Mouse (Mus musculus): Measurements from ENCODE around the gene Sorbs1. TPM values are rescaled to one million over a fixed set of nuclear protein-coding genes. Genes with fewer than 3 reads are reported as not detected.

Sorbs1 gene
- total RNA-seq, 2 experiments from 2014 or later = 141 to 154 TPM

DNA sequence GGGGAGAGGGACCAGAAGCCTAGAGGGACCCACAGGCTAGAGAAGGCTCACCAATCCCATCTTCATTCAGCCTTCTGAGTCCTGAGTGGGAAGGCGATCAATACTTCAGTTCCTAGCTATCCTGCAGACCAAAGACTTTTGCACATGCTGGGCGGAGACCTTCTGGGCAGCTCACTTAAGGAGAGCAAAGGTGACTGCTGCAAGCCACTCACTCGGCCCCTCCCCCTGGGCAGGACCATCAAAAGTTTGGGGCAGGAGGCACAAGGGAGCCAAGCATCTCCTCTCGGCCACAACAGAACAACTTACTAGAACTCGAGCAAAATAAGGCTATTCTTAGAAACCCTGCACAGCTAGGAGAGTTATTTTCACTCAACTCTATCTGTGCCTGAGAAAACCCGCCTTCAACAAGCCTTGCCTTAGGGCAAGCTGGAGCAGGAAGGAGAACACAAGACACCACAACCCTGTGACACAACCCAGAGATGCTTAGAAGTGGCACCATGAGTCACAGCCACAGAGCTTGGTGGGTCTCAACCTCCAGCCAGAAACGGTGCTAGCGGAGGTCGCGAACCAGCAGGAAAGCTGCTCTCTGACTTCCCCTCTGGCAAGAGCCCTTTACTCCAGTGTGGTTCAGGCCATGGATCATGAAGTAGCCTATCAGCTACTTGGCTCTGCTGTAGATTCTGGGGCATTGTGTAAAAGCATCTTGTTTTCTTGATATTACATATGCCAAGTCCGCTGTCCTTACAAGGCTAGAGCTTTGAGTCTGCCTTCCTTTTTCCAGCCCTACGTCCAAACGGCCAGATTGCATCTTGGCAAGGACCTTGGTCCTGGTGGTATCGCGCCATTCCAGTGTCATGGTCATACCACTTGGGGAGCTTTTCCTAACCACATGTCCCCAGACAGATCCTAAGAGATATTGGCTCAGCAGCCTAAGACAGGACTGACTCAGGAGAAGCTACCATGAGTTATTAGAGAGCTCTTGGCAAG, 156.8 kb downstream of the Sorbs1 start:
- DNase-seq = no peak
- intact Hi-C loops (cut with DNase I) = no loop called here

DNA sequence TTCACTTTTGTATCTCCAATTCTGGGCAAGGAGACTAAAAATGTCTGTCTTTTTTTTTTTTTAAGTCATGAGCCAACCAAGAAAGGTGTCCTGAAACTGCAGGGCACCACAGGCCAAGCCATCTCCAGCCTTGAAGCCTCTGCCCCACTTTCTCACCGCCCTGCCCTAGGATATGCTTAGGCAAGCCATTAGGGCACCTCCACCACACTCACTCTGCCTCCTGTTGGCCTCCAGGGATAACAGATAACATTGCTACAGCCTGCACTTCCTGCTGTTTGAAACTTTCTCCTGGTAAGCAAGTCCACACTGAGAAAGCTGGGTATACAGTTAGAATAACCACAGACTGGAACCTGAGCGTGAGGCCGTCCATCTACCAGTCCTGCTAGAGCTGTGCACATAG, 158.5 kb downstream of the Sorbs1 start:
- DNase-seq = no peak
- intact Hi-C loops (cut with DNase I) = no loop called here

DNA sequence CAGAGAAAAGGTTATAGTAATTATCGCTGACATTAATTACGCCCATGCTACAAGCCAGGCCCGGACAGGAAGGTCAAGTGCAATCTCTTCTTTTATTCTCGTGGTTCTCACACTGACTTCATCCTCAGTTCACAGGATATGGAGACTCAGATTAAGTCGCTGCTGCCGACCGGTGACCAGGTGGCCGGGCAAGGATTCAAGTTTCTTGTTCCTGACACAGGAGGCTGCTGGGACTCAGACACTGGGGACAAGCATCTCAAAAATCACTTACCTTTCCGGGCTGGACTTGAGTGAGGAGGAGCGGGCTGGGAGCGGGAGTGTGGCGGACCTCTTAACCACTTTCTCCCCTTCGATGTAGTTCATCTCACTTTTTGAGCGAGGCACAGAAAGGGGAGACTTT, 161.6 kb downstream of the Sorbs1 start:
- intact Hi-C loops (cut with DNase I) = no loop called here
- DNase-seq = no peak

DNA sequence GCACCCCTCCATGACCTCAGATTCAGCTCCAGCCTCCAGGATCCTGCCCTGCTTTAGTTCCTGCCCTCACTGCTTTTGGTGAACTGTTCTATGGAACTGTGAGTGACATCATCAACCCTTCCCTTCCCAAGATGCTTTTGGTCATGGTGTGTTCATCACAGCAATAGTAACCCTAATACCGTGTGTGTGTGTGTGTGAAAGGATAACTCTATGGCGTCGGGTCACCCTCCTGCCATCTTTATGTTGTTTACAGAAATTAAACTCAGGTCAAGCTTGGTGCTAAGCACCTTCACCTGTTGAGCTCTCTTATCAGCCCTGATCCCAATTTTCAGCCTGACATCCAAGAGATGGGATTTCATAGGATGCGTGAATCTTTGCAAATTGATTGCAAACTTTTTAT, 162.7 kb downstream of the Sorbs1 start:
- no peak for DNase-seq
- intact Hi-C loops (cut with DNase I) = no loop called here

DNA sequence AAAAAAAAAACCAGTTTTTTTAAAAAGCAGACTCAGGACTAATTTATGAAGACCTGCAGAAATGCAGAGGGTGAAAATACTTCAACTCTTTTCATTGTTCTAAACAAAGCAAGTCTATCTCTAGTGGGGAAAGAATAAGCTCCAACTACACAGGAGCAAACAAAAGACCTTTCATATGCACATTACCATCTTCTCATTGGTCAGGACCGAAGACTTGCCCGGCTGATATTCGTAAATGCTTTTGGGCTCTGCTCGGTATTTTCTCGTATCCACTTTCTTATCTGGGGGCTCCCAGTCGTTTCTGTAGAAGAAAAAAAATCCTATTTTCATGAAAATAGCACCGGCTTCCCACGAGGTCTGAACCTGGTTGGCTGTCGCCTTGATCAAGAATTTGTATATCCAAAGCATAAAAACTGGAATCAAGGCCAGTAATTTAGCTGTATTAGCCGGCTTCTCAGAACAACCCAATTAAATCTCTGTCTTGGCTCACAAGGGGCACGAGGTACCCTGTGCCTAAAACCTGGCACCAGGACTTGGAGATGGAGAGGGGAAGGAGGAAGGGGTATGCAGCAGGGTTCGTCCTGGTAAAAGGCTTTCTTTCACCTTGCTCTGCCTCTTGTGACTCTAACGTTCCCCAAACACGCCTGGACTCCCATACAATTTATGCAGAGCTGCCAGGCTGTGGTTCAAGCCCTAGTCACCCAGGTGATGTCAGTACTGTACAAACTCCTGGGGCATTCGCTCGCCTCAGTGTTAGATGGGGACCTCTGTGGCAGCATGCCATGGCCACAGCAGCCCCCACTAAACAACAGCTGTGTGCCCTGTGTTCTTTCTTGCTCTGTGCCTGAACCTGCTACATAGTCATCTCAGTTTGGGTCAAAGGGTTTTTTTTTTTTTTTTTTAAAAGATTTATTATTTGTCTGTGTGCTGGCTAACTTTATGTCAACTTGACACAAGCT, 163.6 kb downstream of the Sorbs1 start:
- intact Hi-C loops (cut with DNase I) = loop anchor here (5.0 kb wide), 1 partner anchor 197 kb away; no protein-coding TSS in a partner anchor

DNA sequence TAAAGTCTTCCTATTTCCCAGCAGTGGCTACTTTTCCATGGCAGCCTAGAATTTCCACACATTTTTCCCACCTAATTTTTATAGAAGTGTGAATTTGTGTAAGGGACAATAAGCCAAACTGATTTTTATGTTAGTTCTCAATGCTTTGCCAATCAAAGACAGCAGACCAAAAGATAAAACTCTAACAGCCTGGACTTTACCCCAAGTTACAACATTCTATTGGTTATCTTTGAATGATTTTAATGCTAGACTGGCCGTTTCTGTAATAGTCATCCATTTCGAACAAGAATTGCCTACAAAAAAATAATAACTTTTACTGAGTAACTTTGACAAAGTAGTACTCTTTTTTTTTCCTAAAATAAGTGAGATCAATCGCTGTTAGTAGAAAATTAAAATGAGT, 164.3 kb downstream of the Sorbs1 start:
- DNase-seq = no peak
- intact Hi-C loops (cut with DNase I) = loop anchor here (5.0 kb wide), 1 partner anchor 198 kb away; no protein-coding TSS in a partner anchor

More for the DNA sequence above, 163.6 kb downstream of the Sorbs1 start:
- no peak for DNase-seq

DNA sequence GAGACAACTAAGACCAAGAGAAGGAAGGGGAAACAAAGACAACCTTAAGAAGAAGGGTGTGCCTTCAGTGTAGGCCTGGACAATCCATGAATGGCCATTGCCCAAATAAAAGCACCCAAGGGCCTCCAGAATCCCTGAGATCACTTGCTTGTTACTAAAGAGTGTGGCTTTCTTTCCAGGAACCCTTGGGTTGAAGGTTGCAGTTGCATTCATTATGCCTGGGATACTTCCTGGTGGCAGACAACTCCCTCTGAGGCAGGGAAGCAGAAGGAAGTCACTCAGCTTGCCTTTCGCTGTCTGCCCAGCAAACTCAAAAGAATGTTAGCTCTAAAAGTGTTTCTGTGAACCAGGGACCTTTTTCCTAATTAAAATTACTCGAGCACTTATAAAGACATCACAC, 164.9 kb downstream of the Sorbs1 start:
- no peak for DNase-seq
- intact Hi-C loops (cut with DNase I) = loop anchor here (5.0 kb wide), 1 partner anchor 199 kb away; no protein-coding TSS in a partner anchor

DNA sequence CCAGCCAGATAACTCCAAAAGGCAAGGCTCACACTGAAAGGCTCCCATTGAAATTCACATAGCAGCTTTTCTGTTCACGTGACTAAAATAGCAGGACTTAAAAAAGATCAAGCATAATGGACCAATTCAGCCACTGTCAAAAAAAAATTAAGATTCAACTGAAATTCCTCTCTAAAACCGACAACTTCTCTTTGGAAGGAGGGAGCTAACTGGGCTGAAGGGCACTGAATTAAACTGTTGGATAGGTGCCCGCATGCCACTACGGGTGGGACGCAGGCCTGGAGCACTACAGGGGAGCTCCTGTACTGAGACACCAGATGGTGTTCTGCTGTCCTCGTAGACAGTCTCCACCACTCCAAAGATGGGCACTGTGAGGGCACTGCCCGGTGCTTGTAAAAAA, 165.4 kb downstream of the Sorbs1 start:
- DNase-seq = peak; percentile 87
- intact Hi-C loops (cut with DNase I) = loop anchor here (5.0 kb wide), 1 partner anchor 199 kb away; no protein-coding TSS in a partner anchor

DNA sequence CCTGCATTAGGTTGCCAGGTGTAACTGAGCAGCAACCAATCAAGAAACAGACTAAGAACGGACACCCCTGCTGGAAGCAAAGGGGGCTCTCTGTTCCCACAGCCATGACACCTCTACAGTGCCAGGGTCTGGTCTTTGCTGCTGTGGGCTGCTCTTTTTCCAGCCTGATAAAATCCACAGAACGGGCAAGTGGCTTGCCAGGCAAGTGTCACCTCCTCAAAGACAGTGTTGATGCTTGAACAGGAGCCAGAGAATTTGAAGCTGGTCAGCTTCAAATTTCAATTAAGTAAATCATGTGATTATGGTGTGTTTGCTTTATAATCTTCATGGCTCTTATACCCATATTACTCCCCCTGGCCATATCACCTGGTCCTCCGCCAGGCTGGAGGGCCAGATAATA, 166.7 kb downstream of the Sorbs1 start:
- intact Hi-C loops (cut with DNase I) = loop anchor here (5.0 kb wide), 1 partner anchor 200 kb away; no protein-coding TSS in a partner anchor
- DNase-seq = no peak

DNA sequence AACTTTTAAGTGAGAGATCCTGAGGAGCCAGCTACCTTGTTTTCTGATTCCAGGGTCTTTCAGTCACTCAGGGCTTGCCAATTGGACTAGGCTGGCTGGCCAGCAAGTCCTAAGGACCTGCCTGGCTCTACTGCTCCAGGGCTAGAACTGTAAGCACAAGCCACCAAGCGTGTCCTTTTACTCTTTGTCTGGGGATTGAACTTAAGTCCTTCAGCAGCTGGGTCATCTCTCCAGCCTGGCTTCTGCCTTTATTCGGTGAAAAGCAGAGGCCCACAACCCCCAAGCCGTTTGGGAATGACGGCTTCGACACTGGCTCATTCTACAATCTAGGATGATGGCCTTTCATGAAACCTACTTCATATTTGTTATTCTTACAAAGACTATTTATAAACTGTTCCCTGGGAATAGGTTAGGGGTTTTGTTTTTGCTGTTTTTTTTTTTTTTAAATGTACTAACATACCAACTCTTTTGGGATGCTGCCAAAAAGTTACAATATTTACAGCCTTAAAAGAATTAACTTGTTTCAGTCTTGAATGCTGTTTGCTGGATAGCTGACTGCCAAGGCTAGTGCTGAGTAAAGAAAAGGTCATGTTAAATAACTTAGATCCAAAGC, 167.2 kb downstream of the Sorbs1 start:
- DNase-seq = no peak
- intact Hi-C loops (cut with DNase I) = loop anchor here (5.0 kb wide), 1 partner anchor 201 kb away; no protein-coding TSS in a partner anchor

DNA sequence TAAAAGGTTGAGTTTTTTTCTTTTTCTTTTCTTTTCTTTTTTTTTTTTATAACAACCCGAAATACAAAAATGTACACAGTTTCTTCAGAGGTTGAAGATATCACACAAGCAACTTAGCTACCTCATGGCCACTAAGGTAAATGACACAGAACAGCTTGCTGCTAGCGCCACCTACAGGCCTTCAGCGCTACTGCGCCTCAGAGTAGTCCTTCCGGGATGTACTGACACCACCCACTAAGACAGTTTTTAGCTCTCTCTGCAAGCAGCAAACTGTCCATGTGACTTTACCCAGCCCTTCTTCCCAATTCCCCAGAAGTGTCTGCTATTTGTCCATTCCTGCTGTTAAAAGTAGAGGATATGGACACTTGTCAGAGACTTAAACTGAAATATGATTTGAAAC, 167.9 kb downstream of the Sorbs1 start:
- no peak for DNase-seq
- intact Hi-C loops (cut with DNase I) = loop anchor here (5.0 kb wide), 1 partner anchor 202 kb away; no protein-coding TSS in a partner anchor

DNA sequence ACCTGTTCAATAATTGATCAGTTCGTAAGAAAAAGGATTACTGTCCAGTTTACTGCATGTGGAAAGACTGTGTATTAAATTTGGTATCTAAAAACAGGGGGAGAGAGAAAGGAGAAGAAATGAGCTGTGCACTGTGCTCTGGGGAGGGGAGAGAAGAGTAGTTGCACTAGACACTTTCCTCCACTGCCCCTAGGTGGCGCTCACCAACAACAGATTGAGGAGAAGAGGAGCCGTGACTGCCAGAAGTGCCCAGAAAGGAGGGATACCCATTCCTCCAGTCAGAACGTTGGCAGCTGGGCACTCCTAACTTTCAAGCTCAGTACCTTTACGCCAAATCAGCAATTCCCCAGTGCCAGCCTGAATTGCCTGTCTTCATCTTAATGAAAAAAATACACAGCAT, 170.6 kb downstream of the Sorbs1 start:
- intact Hi-C loops (cut with DNase I) = no loop called here
- peak; percentile 90 for DNase-seq

DNA sequence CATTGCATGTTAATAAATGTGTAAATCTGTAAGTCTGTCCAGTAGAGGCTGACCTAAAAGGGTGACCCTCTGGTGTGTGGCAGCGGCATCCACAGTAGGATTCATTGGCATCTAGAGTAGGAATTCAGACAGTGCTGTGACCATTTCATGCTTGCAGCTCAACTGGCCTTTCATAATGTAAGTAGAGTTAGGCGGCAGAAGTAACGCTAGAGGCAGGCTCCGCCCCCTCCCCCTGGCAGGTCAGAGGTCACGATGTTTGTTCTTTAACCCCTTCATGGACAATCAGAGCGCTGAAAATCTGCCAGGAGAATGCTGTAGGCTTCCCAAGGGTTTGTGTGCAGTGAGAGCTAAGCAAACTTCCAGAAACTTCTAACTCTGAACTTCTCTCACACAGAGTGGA, 172.4 kb downstream of the Sorbs1 start:
- no peak for DNase-seq
- intact Hi-C loops (cut with DNase I) = no loop called here

DNA sequence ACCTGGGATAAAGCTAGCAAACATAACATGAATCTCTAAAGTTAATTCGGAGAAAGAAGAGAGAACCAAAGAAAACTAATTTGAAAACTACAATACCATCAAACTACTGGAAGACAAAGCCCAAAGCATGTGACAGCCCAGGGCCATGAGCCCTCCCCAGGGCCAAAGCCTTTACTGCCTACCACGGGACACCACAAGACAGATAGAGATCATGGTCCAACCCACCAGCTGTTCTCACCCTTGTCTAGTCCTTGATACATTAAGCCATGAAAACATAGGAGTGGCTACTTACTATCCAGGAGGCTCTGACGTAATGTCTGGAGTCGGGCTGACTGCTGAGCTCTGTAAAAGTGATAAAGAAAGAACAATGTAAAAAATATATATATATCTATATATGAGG, 176.9 kb downstream of the Sorbs1 start:
- no peak for DNase-seq
- intact Hi-C loops (cut with DNase I) = no loop called here

DNA sequence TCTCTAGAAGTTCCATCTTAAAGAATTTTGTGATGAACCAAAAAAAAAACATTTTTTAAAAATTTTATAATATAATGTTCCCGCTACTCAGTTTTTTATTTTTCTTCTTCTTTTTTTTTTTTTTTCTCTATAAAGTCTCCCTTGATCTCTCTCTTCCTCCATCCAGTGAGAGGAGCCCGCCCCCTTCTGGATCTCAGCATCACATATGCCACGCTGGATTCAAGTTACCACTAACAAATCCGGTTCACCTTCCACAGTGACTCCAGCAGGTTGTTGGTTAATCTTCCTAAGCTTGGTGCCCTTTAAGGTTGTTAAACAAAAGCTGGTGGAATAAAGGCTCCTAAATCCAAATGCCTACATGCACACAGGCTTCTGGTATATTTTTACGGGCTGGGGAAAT, 179.7 kb downstream of the Sorbs1 start:
- intact Hi-C loops (cut with DNase I) = no loop called here
- no peak for DNase-seq

DNA sequence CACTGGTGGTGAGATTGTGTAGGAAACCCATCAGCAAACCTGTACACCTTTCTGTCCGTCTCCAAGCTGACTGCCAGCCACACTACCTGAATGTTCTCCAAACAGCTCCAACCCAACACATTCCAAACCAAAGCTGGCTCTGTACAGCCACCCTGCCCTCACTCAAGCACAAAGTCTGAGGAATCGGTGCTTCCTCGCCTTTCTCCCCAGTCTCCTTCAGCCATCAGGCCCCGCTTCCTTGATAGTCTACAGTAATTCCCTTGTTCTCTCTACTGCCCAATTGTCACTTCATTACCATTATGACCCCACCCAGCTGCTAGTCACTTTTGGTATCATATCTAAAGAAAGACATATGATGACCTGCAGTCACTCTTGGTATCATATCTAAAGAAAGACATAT, 180.5 kb downstream of the Sorbs1 start:
- DNase-seq = no peak
- intact Hi-C loops (cut with DNase I) = no loop called here

DNA sequence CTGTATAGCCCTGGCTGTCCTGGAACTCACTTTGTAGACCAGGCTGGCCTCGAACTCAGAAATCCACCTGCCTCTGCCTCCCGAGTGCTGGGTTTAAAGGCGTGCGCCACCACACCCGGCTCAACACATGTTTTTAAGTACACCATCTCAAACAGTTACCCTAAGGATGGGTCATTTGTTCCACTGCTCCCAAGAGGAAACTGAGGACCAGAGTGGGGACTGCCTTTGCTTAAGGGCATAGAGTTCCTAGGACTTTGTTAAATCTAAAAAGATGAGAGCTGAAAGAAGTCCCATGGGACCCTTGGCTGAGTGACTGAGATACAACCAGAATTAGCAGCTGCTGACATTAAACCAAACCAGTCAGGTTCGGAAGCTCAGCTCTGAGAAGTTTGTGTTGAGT, 181.3 kb downstream of the Sorbs1 start:
- no peak for DNase-seq

DNA sequence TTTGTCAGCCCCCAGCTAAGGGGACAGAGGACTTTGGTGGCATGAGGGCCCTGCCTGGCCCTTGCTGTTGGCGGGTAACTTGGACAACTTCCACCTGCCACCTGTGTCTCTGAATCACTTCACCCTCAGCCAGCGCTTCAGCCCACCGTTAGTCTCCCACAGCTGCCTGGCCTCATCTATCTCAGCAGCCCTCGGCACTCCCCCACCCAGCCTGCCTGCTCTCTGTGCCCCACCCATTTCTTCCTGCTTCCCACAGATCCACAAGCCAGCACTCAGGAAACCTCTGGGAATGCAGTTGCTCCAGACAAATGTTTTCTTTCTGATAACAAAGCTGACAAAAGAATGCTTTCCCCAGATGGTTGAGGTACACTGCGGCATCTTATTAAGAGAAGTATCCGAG, 181.7 kb downstream of the Sorbs1 start:
- intact Hi-C loops (cut with DNase I) = no loop called here

More for the DNA sequence above, 181.3 kb downstream of the Sorbs1 start:
- intact Hi-C loops (cut with DNase I) = no loop called here

DNA sequence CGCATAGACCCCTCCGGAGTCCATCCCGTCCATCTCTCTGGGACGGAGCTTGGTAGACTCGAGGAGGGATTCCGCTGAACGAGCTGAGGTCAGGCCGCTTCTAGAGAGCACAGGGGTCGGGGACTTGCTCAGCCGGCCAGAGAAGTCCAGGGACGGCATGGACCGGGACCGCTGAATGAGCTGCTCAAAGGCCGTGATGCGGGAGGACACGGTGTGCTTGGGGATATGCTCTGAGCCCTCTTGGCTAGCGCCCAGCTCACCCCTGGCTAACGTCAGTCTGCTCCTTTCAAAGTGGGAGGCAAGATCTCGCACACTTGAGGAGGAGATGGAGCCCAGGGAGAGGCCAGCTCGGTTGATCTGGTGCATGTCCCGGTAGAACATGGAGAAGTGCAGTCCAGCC, 187.5 kb downstream of the Sorbs1 start:
- DNase-seq = no peak
- intact Hi-C loops (cut with DNase I) = no loop called here

More for the DNA sequence above, 181.7 kb downstream of the Sorbs1 start:
- no peak for DNase-seq

DNA sequence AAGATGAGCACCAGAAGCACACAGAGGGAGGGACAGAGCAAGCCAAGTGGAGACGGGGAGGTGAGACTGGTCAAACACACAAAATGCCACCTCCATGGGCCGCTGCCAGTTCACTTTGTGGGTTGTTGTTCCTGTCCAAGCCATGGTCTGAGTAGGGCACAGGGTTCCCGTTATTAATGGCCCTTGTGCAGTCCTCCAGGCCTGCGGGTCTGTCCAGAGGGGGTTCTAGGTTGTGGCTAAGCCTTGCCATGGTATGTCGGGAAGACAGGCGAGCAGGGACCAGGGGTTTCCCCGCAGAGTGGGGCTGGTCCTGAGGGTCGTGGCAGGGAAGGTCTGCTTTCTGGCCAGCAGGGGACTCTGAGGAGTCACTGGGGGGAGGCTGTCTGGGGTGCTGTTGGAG, 188.2 kb downstream of the Sorbs1 start:
- intact Hi-C loops (cut with DNase I) = no loop called here
- DNase-seq = no peak

Measured in left cerebral cortex, postnatal 4 days (tissue).